Mouse (Mus musculus) hindbrain, embryonic 10.5 days (tissue): ENCODE measurements at regions not wholly inside any gene's neighbourhood (a gene's known extent, or its start where the extent isn't known, plus 50 kb on each side); places are given as distances from the start of the nearest gene placed in this dataset.
"Not testable (repeated sequence)": the region's sequence is repeated elsewhere in the genome, so short reads cannot be mapped to it uniquely, and the experiment has no call there.

Experiments used
- DNase-seq: peaks from one replicate; pipeline ENCODE4 v3.0.0-alpha.2; 2017; ENCODE audit warnings: low spot score
- H3K27ac ChIP-seq: fragments of 300-500 bp; sonication (generic); 2 replicates; pipeline ENCODE4 v1.5.1; 2016; ENCODE audit warnings: mild to moderate bottlenecking, moderate library complexity
- H3K27me3 ChIP-seq: fragments of 300-500 bp; sonication (generic); 2 replicates; pipeline ENCODE4 v1.6.1; 2016; ENCODE audit warnings: mild to moderate bottlenecking; ENCODE audit not compliant: poor library complexity, insufficient read depth, severe bottlenecking
- H3K36me3 ChIP-seq: fragments of 300-500 bp; sonication (generic); 2 replicates; pipeline ENCODE4 v1.6.1; 2016; ENCODE audit warnings: mild to moderate bottlenecking, moderate library complexity
- H3K4me1 ChIP-seq: fragments of 300-500 bp; sonication (generic); replicated peaks from 2 replicates; pipeline ENCODE4 v1.6.1; 2016; ENCODE audit warnings: mild to moderate bottlenecking
- H3K4me3 ChIP-seq: fragments of 300-500 bp; sonication (generic); 2 replicates; pipeline ENCODE4 v1.5.1; 2016; ENCODE audit warnings: mild to moderate bottlenecking, moderate library complexity
- H3K9me3 ChIP-seq: fragments of 300-500 bp; sonication (generic); 2 replicates; pipeline ENCODE4 v1.6.1; 2016; ENCODE audit warnings: mild to moderate bottlenecking, moderate library complexity
- WGBS: fragments of 180-500 bp; shearing (Covaris S2); methylation state at CpG from one replicate; pipeline ENCODE4 v1.1.7; 2016; 5-methylcytosine and 5-hydroxymethylcytosine counted together

GRCm38 (mm10) chr3:21606846-21607245 is 469.6 kb upstream of the Tbl1xr1 start:
- no peak overlapping the region for H3K27ac ChIP-seq
- H3K36me3 ChIP-seq: no peaks in the 10 kb centered on the region
- H3K9me3 ChIP-seq: no peaks in the 10 kb centered on the region
- no peak for DNase-seq
- H3K4me3 ChIP-seq: no peak overlapping the region
- no peaks in the 10 kb centered on the region for H3K27me3 ChIP-seq
- 97% methylated on average over 2 of the region's 2 CpGs for WGBS
- H3K4me1 ChIP-seq: no peaks in the 10 kb centered on the region

DNA sequence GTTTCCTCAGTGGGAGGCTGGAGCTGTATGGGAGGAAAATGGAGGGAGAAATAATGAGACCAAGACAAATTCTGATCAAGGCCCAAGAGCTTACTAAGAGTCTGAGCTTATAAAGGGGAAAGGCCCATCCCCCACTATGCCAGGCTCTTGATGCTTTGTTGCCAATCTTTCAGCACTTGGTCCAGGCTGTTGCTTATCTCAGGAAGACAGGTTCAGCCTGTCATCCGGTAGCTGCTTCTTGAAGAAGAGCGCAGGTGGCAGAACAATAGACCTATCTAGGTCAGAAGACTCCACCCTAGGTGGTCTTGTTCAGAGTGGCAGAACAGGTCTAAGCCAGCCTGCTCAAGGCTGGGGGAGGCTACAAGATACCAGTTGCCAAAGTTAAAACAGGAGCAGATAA is 466.2 kb upstream of the Tbl1xr1 start:
- H3K9me3 ChIP-seq: no peaks in the 10 kb centered on the region
- no peak overlapping the region for H3K27ac ChIP-seq
- WGBS: 78% methylated on average over 2 of the region's 2 CpGs
- no peaks in the 10 kb centered on the region for H3K36me3 ChIP-seq
- no peak overlapping the region for H3K4me3 ChIP-seq
- H3K4me1 ChIP-seq: no peaks in the 10 kb centered on the region
- DNase-seq: no peak
- H3K27me3 ChIP-seq: no peaks in the 10 kb centered on the region

DNA sequence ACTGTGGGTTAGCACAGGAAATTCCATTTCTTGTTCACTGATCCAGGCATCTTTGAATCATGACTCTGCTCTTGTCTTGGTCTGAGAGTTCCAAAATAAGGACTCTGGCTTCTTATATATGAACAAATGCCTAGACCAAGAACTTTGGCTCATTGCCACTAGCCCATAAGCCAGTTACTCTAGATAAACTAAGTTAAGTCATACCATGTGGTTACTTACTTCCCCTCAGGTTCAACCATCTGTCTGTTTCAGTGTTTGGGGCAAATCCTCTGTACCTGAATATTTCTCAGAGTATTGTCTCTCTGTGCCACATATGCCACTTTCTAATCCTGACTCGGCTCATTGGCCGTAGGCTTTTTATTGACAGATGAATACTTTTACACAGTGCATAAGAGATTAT is 454.7 kb upstream of the Tbl1xr1 start:
- no peaks in the 10 kb centered on the region for H3K4me1 ChIP-seq
- no peaks in the 10 kb centered on the region for H3K27me3 ChIP-seq
- 94% methylated on average over 2 of the region's 2 CpGs for WGBS
- no peak overlapping the region for H3K4me3 ChIP-seq
- DNase-seq: no peak
- H3K27ac ChIP-seq: no peak overlapping the region
- H3K36me3 ChIP-seq: no peaks in the 10 kb centered on the region
- no peaks in the 10 kb centered on the region for H3K9me3 ChIP-seq

- no peaks in the 10 kb centered on the region for H3K4me1 ChIP-seq
- H3K27me3 ChIP-seq: no peaks in the 10 kb centered on the region
- no peak for DNase-seq
- H3K9me3 ChIP-seq: no peaks in the 10 kb centered on the region
- 94% methylated on average over 2 of the region's 2 CpGs for WGBS
- H3K36me3 ChIP-seq: no peaks in the 10 kb centered on the region
- H3K4me3 ChIP-seq: no peak overlapping the region
- no peak overlapping the region for H3K27ac ChIP-seq
Observed at GRCm38 (mm10) chr3:21625039-21625438, 451.4 kb upstream of the Tbl1xr1 start.

DNA sequence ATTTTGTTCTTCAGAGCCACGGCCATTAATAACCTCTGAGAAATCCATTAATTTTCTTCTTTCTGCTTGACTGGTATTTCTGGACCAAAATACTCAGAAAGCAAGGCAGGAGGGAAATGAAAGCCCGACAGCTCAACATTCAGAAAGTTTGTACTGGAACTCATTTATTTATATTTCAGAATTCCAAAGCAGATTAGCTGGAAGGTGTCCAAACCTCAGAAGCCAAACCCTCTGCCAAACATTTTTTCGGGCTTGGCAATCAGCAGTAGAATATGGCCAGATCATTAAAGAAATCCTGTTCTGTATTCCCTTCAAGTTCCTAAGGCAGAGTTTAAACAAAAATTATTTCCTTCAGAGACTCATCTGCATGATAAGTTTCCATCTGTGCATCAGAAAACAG is 450.4 kb upstream of the Tbl1xr1 start:
- no peak for DNase-seq
- WGBS: 71% methylated on average over 3 of the region's 3 CpGs
- H3K4me1 ChIP-seq: no peaks in the 10 kb centered on the region

DNA sequence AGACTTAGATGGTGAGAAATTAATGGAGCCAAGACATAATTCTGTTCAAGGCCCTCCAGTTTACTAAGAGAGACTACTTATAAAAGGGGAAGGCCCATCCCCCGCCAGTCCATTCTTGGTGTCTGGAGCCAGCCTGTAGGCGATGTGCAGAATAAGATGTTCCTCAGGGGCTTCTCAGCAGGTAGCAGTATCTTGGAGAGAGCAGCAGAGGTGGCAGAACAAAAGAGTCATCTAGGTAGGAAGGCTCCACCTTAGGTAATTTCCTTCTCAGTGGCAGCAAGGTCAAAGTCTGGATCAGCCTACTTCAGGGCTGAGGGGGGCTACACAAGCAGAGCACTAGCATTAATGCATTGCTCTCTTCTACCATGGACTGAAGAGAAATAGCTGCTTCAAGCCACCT is 449.4 kb upstream of the Tbl1xr1 start:
- WGBS: 79% methylated on average over 2 of the region's 2 CpGs
- H3K9me3 ChIP-seq, DNase-seq, H3K36me3 ChIP-seq, H3K4me3 ChIP-seq, H3K4me1 ChIP-seq, H3K27me3 ChIP-seq, H3K27ac ChIP-seq: not testable (repeated sequence)

More for the DNA sequence above, 450.4 kb upstream of the Tbl1xr1 start:
- H3K27ac ChIP-seq: no peak overlapping the region
- no peaks in the 10 kb centered on the region for H3K27me3 ChIP-seq
- no peaks in the 10 kb centered on the region for H3K36me3 ChIP-seq
- no peak overlapping the region for H3K4me3 ChIP-seq
- H3K9me3 ChIP-seq: no peaks in the 10 kb centered on the region

GRCm38 (mm10) chr3:21633600-21634221 is 442.7 kb upstream of the Tbl1xr1 start:
- no peaks in the 10 kb centered on the region for H3K9me3 ChIP-seq
- no peaks in the 10 kb centered on the region for H3K27me3 ChIP-seq
- H3K4me1 ChIP-seq: peaks cover 3% of the 10 kb centered on the region; the same call in 1 of the 2 replicates
- no peak for DNase-seq
- H3K4me3 ChIP-seq: no peak overlapping the region
- no peak overlapping the region for H3K27ac ChIP-seq
- WGBS: 65% methylated on average over 1 of the region's 1 CpGs
- no peaks in the 10 kb centered on the region for H3K36me3 ChIP-seq

- Histone ChIP-seq H3K36me3 (no peaks in the 10 kb centered on the region), H3K4me3 (no peak overlapping the region), H3K9me3 (no peaks in the 10 kb centered on the region), H3K27me3 (no peaks in the 10 kb centered on the region), H3K4me1 (peaks cover 3% of the 10 kb centered on the region; the same call in 1 of the 2 replicates), H3K27ac (no peak overlapping the region)
- WGBS: 87% methylated on average over 4 of the region's 4 CpGs
- DNase-seq: no peak
Observed at GRCm38 (mm10) chr3:21634675-21635204, 441.7 kb upstream of the Tbl1xr1 start.

DNA sequence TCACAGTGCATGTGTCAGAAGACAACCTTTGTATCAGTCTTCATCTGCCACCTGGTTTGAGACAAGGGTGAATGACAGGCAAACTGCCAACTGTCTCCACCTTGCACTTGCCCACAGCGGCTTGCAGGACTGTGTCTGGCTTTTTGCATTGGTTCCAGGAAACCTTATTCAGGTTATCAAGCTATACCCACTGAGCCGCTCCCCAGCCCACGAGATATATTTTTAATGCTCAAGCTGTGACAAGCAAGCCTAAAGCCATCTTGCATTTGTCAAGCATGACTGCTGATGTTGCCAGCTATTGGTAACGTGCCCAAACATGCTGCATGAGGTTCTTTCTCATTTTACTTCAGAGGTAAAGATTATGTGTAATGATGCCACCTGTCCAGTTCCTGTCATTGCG is 437.6 kb upstream of the Tbl1xr1 start:
- no peak for DNase-seq
- peaks cover under 1% of the 10 kb centered on the region; the same call in 1 of the 2 replicates for H3K4me1 ChIP-seq
- no peaks in the 10 kb centered on the region for H3K9me3 ChIP-seq
- no peak overlapping the region for H3K27ac ChIP-seq
- H3K27me3 ChIP-seq: no peaks in the 10 kb centered on the region
- 89% methylated on average over 5 of the region's 5 CpGs for WGBS
- no peak overlapping the region for H3K4me3 ChIP-seq
- no peaks in the 10 kb centered on the region for H3K36me3 ChIP-seq

- DNase-seq: no peak
- 54% methylated on average over 5 of the region's 5 CpGs for WGBS
- no peaks in the 10 kb centered on the region; the same call in 1 of the 2 replicates for H3K4me1 ChIP-seq
- no peaks in the 10 kb centered on the region for H3K9me3 ChIP-seq
- H3K36me3 ChIP-seq: no peaks in the 10 kb centered on the region
- H3K4me3 ChIP-seq: no peak overlapping the region
- no peaks in the 10 kb centered on the region for H3K27me3 ChIP-seq
- H3K27ac ChIP-seq: no peak overlapping the region
Observed at GRCm38 (mm10) chr3:21639576-21639975, 436.9 kb upstream of the Tbl1xr1 start.

DNA sequence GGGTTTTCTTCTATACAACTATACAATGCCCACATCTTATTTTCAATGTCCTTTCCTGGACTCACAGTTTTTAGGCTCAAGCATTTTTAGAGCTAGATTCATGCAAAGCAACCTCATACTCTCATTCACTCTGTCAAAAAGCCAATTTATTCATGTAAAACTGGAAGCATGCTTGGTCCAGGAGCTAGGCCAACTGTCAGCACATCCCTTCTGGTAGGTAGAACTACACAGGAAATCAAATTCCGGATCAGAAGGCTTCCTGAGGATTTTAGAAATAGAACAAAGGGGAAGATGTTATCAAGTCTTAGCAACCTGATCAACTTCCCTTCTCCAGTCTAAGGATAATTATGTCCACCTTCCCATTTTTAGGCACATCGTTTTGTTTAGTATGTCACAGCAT is 432.4 kb upstream of the Tbl1xr1 start:
- DNase-seq: no peak
- H3K27me3 ChIP-seq: no peaks in the 10 kb centered on the region
- WGBS: 82% methylated on average over 2 of the region's 2 CpGs
- H3K27ac ChIP-seq: no peak overlapping the region
- no peaks in the 10 kb centered on the region for H3K9me3 ChIP-seq
- no peaks in the 10 kb centered on the region; the same call in 1 of the 2 replicates for H3K4me1 ChIP-seq
- no peak overlapping the region for H3K4me3 ChIP-seq
- no peaks in the 10 kb centered on the region for H3K36me3 ChIP-seq

DNA sequence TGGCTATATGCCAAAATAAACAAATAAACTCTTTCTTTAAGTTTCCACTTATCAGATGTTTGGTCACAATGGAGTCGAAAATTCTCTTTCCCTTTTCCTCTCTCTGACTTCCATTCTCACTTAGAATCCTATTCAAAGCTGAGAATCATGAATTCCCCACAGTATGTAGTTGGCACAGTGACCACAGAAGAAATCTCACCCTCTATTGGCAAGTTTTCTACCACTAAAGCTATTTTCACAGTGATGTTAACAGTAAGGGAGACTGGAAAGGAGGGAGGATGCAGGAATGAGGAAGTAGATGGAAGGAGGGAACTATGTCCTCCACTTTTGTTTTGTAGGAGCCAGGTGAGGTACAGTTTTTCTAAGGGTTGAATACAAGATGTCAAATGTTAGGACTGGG is 431.2 kb upstream of the Tbl1xr1 start:
- DNase-seq: no peak
- Histone ChIP-seq H3K27me3 (no peaks in the 10 kb centered on the region), H3K36me3 (no peaks in the 10 kb centered on the region), H3K4me3 (no peak overlapping the region), H3K9me3 (no peaks in the 10 kb centered on the region), H3K27ac (no peak overlapping the region), H3K4me1 (no peaks in the 10 kb centered on the region)
- WGBS: 76% methylated on average over 1 of the region's 1 CpGs

DNA sequence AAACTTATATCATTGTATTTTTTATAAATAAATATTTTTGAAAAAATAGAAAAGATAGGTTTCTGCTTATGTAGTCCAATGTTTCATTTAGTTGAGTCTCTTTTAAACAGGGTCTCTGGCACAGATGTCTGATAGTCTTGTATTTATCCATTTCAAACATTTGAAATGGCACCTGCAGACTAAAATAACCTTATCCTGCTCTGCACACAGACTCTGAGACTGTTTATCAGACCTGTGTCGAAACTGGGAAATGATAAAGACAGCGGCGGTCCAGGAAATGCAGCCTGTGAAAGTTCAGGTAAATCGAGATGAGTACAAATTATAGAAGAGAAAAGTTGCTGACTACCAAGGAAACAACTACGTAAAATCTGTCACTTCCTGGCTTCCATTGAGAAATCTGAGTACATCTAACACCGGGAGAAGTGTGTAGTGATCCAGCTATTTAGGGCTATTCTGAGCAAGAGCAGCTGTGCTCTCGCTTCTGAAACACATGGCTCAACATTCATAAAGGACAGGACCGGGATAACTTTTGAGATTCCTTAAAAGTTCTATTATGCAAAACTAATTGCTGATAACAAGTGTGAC is 426.5 kb upstream of the Tbl1xr1 start:
- 84% methylated on average over 8 of the region's 8 CpGs for WGBS
- no peak overlapping the region for H3K27ac ChIP-seq
- no peaks in the 10 kb centered on the region for H3K27me3 ChIP-seq
- H3K4me1 ChIP-seq: no peaks in the 10 kb centered on the region
- H3K9me3 ChIP-seq: no peaks in the 10 kb centered on the region
- no peak for DNase-seq
- no peak overlapping the region for H3K4me3 ChIP-seq
- H3K36me3 ChIP-seq: no peaks in the 10 kb centered on the region
